Mouse (Mus musculus) adrenal gland, adult 18-20 months (tissue): ENCODE measurements around the gene Tmem178b. TPM values are rescaled to one million over a fixed set of nuclear protein-coding genes. Genes with fewer than 3 reads are reported as not detected.

Source experiments
- DNase-seq, 2 experiments: peaks; one replicate each; pipeline ENCODE4 v3.0.0; 2021 to 2022; ENCODE audit warnings: low spot score in 2 of 2
- total RNA-seq, 2 experiments: library from RNA; stranded (reverse); gene quantifications; 1 replicate in 1 of 2; 2 replicates in 1 of 2; pipeline ENCODE4 v1.2.3; 2021

The Tmem178b gene
- total RNA-seq, 2 experiments from 2014 or later = 8.4 to 31.7 TPM

DNA sequence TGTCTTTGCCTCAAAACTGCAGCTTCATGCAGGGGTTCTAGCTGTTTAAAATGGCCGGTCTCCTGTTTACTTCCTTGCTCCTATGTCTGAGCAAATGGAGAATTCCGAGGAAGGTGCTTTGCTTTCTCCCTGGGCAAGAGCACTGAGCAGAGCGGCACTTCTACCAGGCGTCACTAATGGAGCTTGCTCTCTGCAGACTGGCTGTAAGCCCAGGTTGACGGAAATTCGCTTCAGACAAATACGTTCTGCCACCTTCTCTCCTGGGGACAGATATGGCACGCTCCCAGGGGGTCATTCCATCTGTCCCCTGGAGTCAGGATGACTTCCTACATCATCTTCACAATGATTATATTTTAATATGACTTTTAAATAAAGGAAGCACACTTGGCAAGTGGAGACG is 271.3 kb downstream of the Tmem178b start:
- no peak for DNase-seq

- no peak for DNase-seq
Observed at GRCm38 (mm10) chr6:40145601-40146000, 272.5 kb downstream of the Tmem178b start.

- DNase-seq = no peak
Observed at GRCm38 (mm10) chr6:40152241-40152640, 279.2 kb downstream of the Tmem178b start.

DNA sequence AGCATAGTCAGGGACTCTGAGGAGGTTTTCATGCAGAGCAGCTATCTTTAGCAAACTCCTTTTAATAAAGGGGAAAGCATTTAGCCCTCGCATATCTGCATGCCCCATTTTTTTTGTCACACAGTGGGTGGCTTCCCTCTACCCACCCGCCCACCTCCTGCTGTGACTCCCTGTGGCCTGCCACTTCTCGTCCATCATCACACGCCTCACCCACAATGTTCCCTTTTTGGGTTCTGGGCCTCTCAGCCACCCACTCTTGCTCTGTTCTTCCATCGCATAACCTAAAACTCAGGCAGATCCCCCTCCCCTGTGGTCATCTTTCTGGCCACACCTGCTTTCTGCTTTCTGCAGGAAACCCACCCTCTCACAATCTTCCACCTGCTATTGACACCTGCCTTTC is 288.3 kb downstream of the Tmem178b start:
- no peak for DNase-seq

DNA sequence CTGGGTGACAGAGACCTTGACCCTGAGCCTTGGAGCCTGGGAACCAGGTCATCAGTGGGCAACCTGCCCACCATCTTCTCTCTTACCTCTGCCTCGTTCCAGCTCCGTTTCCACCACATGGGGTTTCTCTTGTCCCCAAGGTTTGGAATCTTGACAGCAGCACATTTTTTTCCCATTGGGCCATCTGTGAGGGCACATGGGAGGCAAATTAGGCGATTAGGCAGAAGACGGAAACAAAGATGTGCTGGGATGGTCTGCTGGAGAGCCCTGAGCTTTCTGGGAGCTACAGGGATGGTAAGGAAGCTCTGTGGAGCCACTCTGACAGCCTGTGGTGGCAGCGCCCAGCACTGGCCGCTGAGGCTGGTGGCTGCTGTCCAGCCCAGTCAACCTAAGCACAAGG is 300.5 kb downstream of the Tmem178b start:
- DNase-seq = no peak

GRCm38 (mm10) chr6:40177870-40178269 is 304.8 kb downstream of the Tmem178b start:
- DNase-seq = no peak

GRCm38 (mm10) chr6:40180551-40180950 is 307.5 kb downstream of the Tmem178b start:
- DNase-seq = no peak

DNA sequence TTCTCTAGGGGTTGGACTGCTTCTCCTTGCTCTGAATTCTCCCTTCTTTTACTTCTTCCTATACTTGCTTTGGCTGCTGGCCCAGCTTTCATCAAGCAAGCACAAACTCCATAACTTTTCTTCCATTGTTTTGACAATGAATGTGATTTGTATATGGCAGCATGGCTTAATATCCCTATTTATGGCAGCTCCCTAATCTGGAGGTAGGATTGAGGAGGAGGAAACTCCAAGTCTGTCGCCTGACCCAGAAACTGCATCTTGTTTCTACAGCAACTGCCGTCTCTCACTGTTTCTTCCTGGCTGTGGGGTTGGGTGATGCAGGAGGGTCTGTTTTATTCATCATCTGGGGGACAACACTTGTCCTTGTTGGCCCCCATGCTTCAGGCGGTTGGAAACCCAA is 327.6 kb downstream of the Tmem178b start:
- no peak for DNase-seq

- no peak for DNase-seq
Observed at GRCm38 (mm10) chr6:40202602-40203001, 329.5 kb downstream of the Tmem178b start.

DNA sequence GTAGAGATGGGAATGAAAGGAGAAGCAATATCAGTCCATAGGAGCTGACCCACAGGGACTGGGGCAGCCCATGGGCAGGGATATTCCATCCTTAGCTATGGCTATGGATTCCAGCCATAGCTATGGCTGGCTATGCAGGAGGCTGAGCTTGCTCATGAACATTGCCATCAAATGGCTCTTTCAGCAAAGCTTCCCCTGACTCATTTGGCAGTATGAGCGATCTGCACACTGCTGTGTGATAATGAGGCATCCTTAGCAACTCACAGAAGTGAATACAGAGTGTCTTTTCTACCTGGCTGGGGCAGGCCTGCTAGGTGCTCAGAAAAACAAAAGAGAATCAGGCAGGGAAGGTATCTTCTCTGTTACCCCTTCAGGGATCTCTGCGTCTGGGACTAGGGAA is 332.3 kb downstream of the Tmem178b start:
- DNase-seq = no peak

DNA sequence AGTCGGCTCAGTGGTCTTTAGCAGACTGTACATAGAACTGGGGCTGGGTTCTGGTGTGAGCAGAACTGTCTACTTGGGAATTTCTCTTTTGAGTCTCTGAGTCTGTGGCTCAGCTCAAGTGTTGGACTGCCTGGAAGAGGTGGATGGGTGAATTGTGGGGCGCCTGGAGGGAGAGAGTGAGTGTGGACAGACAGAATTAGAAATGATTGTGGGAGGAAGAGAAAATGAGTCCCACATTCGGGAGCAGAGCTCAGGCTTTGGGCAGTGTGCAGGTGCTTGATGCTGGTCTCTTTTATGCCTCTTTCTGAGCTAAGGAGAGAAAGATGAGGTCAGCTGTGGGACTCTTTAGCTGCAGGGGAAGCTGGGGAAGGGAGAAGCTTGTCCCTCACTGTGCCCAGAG is 334.9 kb downstream of the Tmem178b start:
- DNase-seq = no peak

DNA sequence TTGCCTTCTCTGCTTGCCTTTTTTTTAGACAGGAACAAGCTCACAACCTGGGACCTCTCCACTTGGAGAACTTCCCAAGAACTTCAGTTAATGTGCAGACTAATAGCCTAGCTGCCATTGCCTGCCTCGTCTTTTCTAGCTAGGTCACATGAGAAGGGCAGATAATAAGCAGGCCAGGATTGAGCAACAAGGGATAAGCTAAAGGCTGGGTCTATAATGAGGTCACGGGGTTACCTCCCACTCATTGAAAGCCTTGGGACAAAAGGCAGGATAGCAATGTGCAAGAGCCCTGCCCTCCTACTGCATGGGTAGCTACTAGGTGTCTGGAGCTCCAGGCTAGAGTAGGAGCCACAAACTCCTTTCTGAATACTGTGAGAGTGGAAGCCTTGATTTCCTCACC is 336.1 kb downstream of the Tmem178b start:
- no peak for DNase-seq

- DNase-seq = no peak
Observed at GRCm38 (mm10) chr6:40217154-40217553, 344.1 kb downstream of the Tmem178b start.

DNA sequence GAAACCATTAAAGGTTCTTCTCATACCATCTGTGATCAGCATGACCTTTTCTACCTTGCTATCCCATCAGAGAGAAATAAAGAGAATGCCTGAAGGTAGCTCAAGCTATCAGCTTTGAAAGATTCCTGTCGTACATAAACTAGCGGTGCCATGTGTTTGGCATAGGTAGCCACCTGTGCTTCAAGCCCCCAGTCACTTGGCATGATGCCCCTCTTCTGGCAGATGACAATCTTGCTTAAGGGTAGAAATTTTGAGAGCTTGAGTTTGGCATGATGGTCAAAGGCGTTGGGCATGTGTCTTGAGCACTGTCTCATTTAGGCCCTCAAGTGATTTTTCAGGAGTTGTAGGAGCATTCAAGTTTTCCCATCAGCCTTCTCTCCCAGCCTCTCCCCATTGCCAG is 344.6 kb downstream of the Tmem178b start:
- DNase-seq = no peak

- no peak for DNase-seq
Observed at GRCm38 (mm10) chr6:40220634-40221120, 347.6 kb downstream of the Tmem178b start.

DNA sequence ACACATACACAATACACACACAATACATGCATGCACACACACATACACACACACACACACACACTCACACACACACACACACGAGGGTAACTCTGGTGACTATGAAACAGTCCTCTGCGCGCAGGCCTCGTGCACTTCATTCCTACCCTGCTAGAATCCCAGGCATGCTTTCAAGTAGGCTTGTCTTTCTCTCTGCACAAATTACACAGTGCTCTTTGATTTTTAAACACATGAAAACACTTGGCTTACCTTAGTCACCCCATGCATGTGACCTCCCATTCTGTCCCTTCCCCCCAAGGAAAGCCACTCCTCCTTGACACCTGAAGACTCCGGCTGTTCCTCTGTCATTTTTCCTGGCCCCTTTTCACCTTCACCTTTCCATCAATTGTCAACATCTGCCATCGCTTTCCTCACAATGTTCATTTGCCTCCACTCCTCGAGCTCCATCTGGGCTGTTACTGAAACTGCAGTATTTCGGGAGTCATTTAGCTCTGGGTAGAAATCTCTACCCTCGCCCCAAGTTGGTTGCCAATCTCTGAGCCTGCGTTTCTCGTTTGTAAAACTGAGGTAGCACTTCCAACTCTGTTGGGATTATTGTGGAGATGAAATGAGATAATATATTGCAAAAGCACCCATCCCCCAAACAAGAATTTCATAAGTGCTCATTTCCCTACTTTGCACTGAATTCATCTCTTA is 352.7 kb downstream of the Tmem178b start:
- DNase-seq = no peak

DNA sequence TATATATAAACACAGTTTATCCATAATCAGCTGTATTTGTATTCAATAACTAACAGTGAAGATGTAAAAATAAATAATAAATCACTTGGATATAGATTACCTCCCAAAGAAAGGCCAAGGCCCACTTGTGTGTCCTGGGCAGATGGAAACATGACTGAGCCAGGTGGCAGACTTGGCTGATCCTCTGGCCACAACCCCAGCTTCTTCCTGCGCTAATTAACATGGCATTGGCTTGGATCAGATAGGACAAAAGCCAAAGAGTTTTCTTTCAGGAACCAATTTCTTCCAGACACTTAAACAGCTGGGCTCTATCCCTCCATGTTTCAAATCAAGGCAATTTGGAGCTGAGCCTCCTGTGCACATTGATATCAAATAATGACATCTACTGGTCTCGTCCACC is 355.9 kb downstream of the Tmem178b start:
- no peak for DNase-seq

GRCm38 (mm10) chr6:40229985-40230384 is 356.9 kb downstream of the Tmem178b start:
- DNase-seq = no peak

GRCm38 (mm10) chr6:40234066-40234465 is 361.0 kb downstream of the Tmem178b start:
- no peak for DNase-seq

GRCm38 (mm10) chr6:40235793-40236470 is 362.9 kb downstream of the Tmem178b start:
- DNase-seq = peak; percentile 74 to 79

GRCm38 (mm10) chr6:40236841-40237765 is 364.0 kb downstream of the Tmem178b start:
- peak; percentile 36 to 45 for DNase-seq

DNA sequence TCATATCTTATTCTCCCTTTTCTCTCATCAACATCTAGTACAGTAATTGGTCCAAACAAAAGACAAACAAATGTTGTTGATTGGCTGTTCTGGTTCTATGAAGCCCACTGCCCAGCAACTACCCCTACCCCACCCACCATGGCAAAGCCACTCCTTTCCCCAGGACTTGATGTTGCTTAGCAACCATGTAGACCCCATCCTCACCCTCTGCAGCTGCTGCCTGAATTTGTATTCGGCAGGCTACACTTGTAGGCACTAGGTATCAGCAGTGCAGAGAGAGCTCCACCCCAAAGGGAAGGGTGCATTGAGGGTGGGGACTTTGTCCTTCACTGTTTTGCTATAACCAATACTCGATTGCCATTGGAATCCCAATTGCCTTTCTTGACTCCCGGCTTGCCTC is 365.8 kb downstream of the Tmem178b start:
- DNase-seq = no peak
